Mouse (Mus musculus) forebrain, embryonic 13.5 days (tissue): ENCODE results near the gene Tdrd9. TPM values are rescaled to one million over a fixed set of nuclear protein-coding genes. Genes with fewer than 3 reads are reported as not detected.
"Not testable (repeated sequence)": the region's sequence is repeated elsewhere in the genome, so short reads cannot be mapped to it uniquely, and the experiment has no call there.

Source experiments
- ATAC-seq: fragments of 200-750 bp; cut with Nextera tagmentation; 2 replicates; pipeline ENCODE4 v1.8.0; 2017
- H3K27ac ChIP-seq: fragments of 300-500 bp; sonication (generic); 2 replicates; pipeline ENCODE4 v1.5.1; 2015; ENCODE audit warnings: inconsistent platforms, mild to moderate bottlenecking, moderate library complexity
- H3K27me3 ChIP-seq: fragments of 300-500 bp; sonication (generic); 2 replicates; pipeline ENCODE4 v1.6.1; 2015; ENCODE audit warnings: mild to moderate bottlenecking, inconsistent platforms
- H3K36me3 ChIP-seq: fragments of 300-500 bp; sonication (generic); 2 replicates; pipeline ENCODE4 v1.6.1; 2015; ENCODE audit warnings: mild to moderate bottlenecking, inconsistent platforms; ENCODE audit not compliant: poor library complexity, severe bottlenecking
- H3K4me1 ChIP-seq: fragments of 300-500 bp; sonication (generic); 2 replicates; pipeline ENCODE4 v1.6.1; 2015; ENCODE audit warnings: inconsistent platforms
- H3K4me2 ChIP-seq: fragments of 300-500 bp; sonication (generic); 2 replicates; pipeline ENCODE4 v1.6.1; 2015; ENCODE audit warnings: inconsistent platforms, mild to moderate bottlenecking, moderate library complexity
- H3K4me3 ChIP-seq: fragments of 300-500 bp; sonication (generic); 2 replicates; pipeline ENCODE4 v1.5.1; 2015; ENCODE audit warnings: mild to moderate bottlenecking, inconsistent platforms
- H3K9ac ChIP-seq: fragments of 300-500 bp; sonication (generic); 2 replicates; pipeline ENCODE4 v1.6.1; 2015; ENCODE audit warnings: mild to moderate bottlenecking, inconsistent platforms
- H3K9me3 ChIP-seq: fragments of 300-500 bp; sonication (generic); replicated peaks from 2 replicates; pipeline ENCODE4 v1.6.1; 2016; ENCODE audit warnings: inconsistent platforms
- WGBS: fragments of 180-500 bp; shearing (Covaris S2); methylation state at CpG from one replicate; pipeline ENCODE4 v1.1.7; 2015; 5-methylcytosine and 5-hydroxymethylcytosine counted together
- polyA plus RNA-seq: library from polyadenylated mRNA; unstranded; fragments of >200 nt; fragmentation: Nextera tagmentation; extraction: Ambion mirVana; gene quantifications from 2 replicates; pipeline ENCODE4 v1.2.1, GENCODE M21; 2015

Tdrd9 gene
- polyA plus RNA-seq, 1 experiment from 2014 or later, result 0.45 TPM

DNA sequence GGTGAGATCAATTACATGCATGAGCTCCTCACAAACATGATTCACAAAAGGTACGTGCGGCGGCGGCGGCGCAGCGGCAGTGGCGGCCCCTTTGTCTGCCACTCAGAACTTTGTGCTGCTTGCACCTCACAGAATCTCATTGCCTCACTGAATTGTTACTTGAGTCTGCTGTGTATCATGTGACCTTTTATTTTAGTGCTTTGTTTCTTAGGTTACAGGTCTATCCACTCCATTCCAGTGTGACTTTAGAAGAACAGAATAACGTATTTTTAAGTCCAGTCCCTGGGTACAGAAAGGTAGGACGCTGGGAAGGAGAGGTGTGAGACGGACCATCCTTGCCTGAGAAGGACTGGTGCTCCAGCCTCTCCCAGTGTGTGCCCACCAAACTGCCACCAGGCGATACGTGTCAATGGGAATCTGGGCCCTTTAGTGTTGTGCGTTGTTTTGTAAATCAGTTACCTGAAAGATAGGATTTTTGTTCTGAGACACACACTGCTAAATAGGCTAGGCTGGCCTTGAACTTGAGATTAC is 42.0 kb downstream of the Tdrd9 start:
- H3K9me3 ChIP-seq, result no peaks in the 10 kb centered on the region
- H3K27ac ChIP-seq, result peak overlapping the region; percentile 63
- H3K27me3 ChIP-seq, result no peaks in the 10 kb centered on the region
- peak overlapping the region; percentile 25 for H3K4me3 ChIP-seq
- no peaks in the 10 kb centered on the region; the same call in 1 of the 2 replicates for H3K4me1 ChIP-seq
- H3K9ac ChIP-seq, result no peak overlapping the region; the same call in 1 of the 2 replicates
- H3K36me3 ChIP-seq, result no peaks in the 10 kb centered on the region
- WGBS, result 7% methylated on average over 14 of the region's 14 CpGs
- ATAC-seq, result peak; percentile 58; the same call in 1 of the 2 replicates
- peak overlapping the region; percentile 53 for H3K4me2 ChIP-seq

DNA sequence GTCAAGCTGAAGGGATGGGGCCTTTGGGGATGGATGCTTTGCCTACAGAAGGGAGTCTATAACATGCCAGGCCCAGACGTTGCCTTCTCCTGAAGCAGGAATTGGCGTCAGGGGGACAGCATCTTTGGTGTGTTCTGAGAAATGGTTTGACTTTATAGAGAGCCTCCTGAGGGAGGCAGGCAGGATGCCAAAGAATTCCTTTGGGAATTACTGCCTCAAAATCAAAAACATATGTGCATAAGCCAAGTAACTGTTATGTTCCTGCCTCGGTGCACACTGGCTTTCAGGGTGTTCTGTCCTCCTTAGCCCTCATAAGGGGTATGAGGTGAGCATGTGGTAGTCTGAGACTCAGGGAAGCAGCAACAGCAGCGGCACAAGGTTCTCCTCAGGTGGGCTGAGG is 45.0 kb downstream of the Tdrd9 start:
- ATAC-seq, result no peak
- peaks cover 7% of the 10 kb centered on the region for H3K9me3 ChIP-seq
- H3K4me1 ChIP-seq, result no peaks in the 10 kb centered on the region; the same call in 1 of the 2 replicates
- 81% methylated on average over 4 of the region's 4 CpGs for WGBS
- H3K27me3 ChIP-seq, result no peaks in the 10 kb centered on the region
- no peak overlapping the region for H3K27ac ChIP-seq
- H3K36me3 ChIP-seq, result no peaks in the 10 kb centered on the region
- no peak overlapping the region for H3K4me2 ChIP-seq
- H3K4me3 ChIP-seq, result no peak overlapping the region
- no peak overlapping the region for H3K9ac ChIP-seq

DNA sequence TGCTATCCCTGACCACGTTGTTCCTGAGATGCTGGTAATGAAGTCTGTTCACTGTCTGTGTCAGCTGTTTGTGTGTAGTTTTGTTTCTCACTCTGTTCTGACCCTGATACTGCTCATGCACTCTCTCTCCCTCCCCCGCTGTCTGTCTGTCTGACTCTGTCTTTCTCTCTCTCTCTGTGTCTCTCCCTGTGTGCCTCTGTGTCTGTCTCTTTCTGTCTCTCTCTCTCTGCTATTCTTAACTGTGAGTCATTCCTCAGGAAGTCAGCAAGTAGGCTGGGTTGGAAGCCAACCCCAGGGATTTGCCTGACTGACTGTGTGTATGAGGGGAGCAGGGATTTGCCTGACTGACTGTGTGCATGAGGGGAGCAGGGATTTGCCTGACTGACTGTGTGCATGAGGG is 51.9 kb downstream of the Tdrd9 start:
- WGBS, result 91% methylated on average over 2 of the region's 2 CpGs
- no peak overlapping the region for H3K9ac ChIP-seq
- no peaks in the 10 kb centered on the region for H3K36me3 ChIP-seq
- no peak overlapping the region for H3K4me2 ChIP-seq
- H3K27me3 ChIP-seq, result no peaks in the 10 kb centered on the region
- H3K4me1 ChIP-seq, result no peaks in the 10 kb centered on the region
- H3K4me3 ChIP-seq, result no peak overlapping the region
- no peak for ATAC-seq
- no peak overlapping the region for H3K27ac ChIP-seq
- peaks cover 11% of the 10 kb centered on the region for H3K9me3 ChIP-seq

DNA sequence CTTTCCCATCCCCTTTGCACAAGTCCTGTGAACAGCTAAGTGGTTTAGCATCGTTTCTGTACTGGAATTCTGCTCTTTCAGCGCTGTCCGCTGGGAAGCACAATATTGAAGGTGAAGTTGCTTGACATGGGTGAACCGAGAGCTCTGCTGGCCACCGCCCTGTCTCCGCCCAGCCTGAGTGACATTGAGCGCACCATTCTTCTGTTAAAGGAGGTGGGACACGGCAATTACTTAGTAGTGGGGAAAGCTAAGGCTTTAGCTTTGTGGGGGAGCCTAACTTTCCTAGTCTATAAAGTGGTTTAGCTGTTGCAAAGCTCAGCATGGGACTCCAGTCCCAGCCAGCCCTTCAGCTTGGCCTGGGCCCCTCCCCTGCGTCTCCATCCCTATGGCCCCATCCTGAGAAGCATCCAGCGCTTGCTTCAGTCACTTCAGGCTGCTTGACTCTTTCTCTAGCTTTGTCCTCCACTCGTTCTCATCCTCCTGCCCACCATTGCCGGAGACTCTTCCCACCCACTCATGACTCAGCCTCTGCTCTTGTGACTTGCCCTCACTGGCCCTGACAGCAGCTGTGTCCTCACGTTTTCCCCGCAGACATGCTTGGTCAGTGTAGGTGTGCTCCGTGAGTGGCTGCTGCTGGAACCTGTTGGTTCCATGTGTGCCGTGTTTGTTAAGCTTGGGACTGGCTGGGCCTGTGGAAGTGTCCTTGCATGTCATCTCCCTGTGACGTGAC is 53.4 kb downstream of the Tdrd9 start:
- no peak overlapping the region for H3K27ac ChIP-seq
- no peak for ATAC-seq
- WGBS, result 79% methylated on average over 17 of the region's 17 CpGs

DNA sequence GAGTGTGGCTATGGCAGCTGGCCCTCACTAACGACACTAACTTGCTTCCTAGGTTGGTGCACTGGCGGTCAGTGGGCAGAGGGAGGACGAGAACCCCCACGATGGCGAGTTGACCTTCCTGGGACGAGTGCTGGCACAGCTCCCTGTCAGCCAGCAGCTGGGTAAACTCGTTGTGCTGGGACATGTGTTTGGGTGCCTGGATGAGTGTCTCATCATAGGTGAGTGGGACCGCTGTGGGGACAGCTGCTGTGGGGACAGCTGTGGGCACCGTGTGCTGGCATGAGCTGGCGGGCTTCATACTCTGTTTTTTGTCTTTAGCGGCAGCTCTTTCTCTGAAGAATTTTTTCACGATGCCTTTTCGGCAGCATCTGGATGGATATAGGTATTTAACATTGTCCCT is 54.1 kb downstream of the Tdrd9 start:
- H3K9ac ChIP-seq, result no peak overlapping the region
- no peak for ATAC-seq
- H3K4me2 ChIP-seq, result no peak overlapping the region
- H3K4me3 ChIP-seq, result no peak overlapping the region
- 92% methylated on average over 13 of the region's 13 CpGs for WGBS
- H3K4me1 ChIP-seq, result no peaks in the 10 kb centered on the region
- H3K9me3 ChIP-seq, result peaks cover 7% of the 10 kb centered on the region; the same call in 1 of the 2 replicates
- no peaks in the 10 kb centered on the region for H3K27me3 ChIP-seq
- H3K36me3 ChIP-seq, result no peaks in the 10 kb centered on the region
- H3K27ac ChIP-seq, result no peak overlapping the region

More for the DNA sequence above, 53.4 kb downstream of the Tdrd9 start:
- H3K4me1 ChIP-seq, result no peaks in the 10 kb centered on the region
- no peaks in the 10 kb centered on the region for H3K27me3 ChIP-seq
- H3K4me2 ChIP-seq, result no peak overlapping the region
- no peak overlapping the region for H3K9ac ChIP-seq
- no peaks in the 10 kb centered on the region for H3K36me3 ChIP-seq
- H3K4me3 ChIP-seq, result no peak overlapping the region
- peaks cover 11% of the 10 kb centered on the region for H3K9me3 ChIP-seq

DNA sequence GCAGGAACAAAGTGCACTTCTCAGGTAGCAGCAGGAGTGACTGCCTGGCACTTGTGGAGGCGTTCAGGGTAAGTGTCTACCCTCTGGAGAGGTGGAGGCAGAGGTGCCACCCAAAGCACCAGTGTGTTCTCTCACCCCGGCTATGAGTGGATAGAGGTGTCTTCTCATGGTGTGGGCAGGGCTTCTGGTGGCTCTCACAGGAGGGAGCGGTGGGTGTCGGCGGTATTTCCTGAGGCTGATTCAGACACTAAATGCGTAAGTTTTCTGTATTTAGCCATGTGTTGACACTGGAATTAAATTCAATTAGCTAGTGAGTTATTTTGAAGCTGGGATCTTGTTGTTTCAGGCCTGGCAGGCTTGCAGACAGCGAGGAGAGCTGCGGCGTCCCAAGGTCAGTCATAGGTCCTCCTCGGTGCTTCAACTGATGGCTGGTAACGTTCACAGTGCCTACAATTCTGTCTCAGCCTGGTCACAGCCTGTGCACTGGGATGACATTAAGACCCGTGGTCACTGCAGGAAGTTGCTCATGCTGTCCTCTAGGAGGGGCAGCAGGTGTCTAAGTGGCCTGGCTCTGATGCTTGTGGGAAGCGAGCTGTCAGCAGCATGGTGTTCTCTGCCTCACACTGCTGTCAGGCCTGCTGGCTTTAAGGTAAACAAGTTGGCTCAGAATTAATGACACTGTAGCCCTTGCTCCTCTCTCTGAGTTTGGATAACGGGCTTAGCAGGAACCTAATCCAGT is 54.7 kb downstream of the Tdrd9 start:
- H3K4me3 ChIP-seq, result no peak overlapping the region
- H3K4me1 ChIP-seq, result no peaks in the 10 kb centered on the region
- peaks cover 7% of the 10 kb centered on the region; the same call in 1 of the 2 replicates for H3K9me3 ChIP-seq
- no peaks in the 10 kb centered on the region for H3K27me3 ChIP-seq
- no peaks in the 10 kb centered on the region for H3K36me3 ChIP-seq
- no peak overlapping the region for H3K9ac ChIP-seq
- no peak for ATAC-seq
- 86% methylated on average over 14 of the region's 14 CpGs for WGBS
- H3K4me2 ChIP-seq, result no peak overlapping the region
- H3K27ac ChIP-seq, result no peak overlapping the region

DNA sequence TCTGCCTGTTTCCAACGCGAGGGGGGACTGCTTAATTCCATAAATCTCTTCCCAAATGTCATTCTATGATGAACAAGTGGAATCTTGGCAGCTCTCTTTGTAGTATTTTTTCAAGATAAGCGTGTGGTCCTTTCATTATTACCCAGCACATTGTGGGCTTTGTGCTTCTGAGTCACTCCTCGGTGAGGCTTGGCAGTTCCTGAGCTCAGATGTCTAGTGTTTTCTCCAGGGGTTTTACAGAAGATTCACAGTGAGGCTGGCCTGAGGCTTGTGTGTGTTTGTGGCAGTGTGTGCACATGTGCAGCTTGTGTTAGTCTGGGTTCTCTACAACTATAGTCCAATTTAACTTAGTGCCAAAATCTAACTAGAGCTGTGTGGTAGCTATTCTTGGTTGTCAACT is 56.0 kb downstream of the Tdrd9 start:
- Histone ChIP-seq H3K27ac (no peak overlapping the region), H3K36me3 (no peaks in the 10 kb centered on the region), H3K9ac (no peak overlapping the region), H3K4me2 (no peak overlapping the region), H3K4me1 (no peaks in the 10 kb centered on the region), H3K4me3 (no peak overlapping the region), H3K9me3 (no peaks in the 10 kb centered on the region), H3K27me3 (no peaks in the 10 kb centered on the region)
- 79% methylated on average over 4 of the region's 4 CpGs for whole genome bisulfite sequencing
- ATAC-seq, result no peak

DNA sequence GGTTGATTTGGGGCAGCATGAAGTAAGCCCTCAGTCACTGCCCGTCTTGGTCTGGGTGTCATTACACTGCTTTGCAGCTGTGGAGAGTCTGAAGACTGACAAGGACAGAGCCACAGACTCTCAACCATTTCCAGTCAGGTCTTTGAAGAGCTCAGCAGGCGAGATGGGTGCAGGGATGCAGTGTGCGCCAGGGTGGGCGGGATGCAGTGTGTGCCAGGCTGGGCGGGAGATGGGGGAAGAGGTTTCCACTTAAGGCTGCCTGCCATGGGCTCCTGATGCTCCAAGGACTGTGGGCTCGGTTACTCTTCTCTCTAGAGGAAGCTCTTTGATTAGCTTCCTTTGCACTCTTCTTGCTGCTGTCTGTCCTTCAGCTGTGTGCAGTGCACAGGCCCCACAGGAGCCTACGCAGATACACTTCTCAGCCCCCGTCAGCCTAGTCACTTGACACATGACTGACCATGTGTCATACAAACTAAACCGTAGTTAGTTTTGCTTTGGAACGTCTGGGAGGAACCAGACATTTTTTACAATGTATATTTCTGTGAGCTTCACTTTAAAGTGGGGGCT is 62.1 kb downstream of the Tdrd9 start:
- Histone ChIP-seq H3K4me2 (no peak overlapping the region), H3K9me3 (no peaks in the 10 kb centered on the region), H3K9ac (no peak overlapping the region), H3K36me3 (no peaks in the 10 kb centered on the region), H3K4me3 (no peak overlapping the region), H3K4me1 (no peaks in the 10 kb centered on the region), H3K27ac (no peak overlapping the region), H3K27me3 (no peaks in the 10 kb centered on the region)
- 79% methylated on average over 10 of the region's 10 CpGs for WGBS
- ATAC-seq, result no peak

DNA sequence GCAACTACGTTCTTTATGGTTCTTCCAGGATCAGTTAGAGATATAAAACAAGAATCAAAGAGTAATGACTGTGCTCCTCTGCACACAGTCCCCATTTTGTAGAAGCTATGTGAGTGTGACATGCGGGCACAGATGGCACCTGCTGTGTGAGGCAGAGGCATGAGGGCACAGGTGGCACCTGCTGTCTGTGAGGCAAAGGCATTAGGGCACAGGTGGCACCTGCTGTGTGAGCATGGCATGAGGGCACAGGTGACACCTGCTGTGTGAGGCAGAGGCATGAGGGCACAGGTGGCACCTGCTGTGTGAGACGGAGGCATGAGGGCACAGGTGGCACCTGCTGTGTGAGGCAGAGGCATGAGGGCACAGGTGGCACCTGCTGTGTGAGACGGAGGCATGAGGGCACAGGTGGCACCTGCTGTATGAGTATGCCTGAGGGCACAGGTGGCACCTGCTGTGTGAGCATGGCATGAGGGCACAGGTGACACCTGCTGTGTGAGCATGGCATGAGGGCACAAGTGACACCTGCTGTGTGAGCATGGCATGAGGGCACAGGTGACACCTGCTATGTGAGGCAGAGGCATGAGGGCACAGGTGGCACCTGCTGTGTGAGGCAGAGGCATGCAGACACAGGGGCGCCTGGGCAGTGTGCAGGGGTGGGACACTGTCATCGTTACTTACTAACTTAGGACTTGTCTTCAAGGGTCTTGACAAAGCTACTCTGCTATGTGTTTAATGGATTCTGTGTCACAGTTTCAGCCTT is 64.2 kb downstream of the Tdrd9 start:
- not testable (repeated sequence) for ATAC-seq
- WGBS, result 88% methylated on average over 6 of the region's 6 CpGs

DNA sequence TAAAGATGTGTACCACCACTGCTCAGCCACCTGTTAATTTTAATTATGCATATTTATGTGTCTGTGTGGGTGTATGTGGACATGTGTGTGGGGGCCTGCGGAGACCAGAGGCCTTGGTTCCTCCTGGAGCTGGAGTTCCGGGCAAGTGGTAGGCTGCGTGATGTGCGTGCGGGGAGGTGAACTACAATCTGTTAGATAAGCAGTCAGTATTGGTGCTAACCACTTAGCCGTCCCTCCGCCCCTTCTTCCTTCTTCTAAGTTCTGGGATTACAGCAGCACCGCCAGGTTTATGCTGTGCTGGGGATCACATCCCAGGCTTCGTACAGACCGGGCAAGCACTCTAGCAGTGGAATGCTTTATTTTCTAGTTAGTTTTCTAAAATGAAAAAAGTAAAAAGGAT is 67.1 kb downstream of the Tdrd9 start:
- Histone ChIP-seq H3K4me3 (no peak overlapping the region), H3K9me3 (no peaks in the 10 kb centered on the region), H3K36me3 (no peaks in the 10 kb centered on the region), H3K27ac (no peak overlapping the region), H3K4me2 (no peak overlapping the region), H3K4me1 (no peaks in the 10 kb centered on the region), H3K27me3 (no peaks in the 10 kb centered on the region), H3K9ac (no peak overlapping the region)
- ATAC-seq, result no peak
- WGBS, result 90% methylated on average over 10 of the region's 10 CpGs

More for the DNA sequence above, 64.2 kb downstream of the Tdrd9 start:
- not testable (repeated sequence) for H3K4me3 ChIP-seq, H3K9me3 ChIP-seq, H3K9ac ChIP-seq, H3K4me1 ChIP-seq, H3K4me2 ChIP-seq, H3K27ac ChIP-seq, H3K27me3 ChIP-seq, H3K36me3 ChIP-seq

DNA sequence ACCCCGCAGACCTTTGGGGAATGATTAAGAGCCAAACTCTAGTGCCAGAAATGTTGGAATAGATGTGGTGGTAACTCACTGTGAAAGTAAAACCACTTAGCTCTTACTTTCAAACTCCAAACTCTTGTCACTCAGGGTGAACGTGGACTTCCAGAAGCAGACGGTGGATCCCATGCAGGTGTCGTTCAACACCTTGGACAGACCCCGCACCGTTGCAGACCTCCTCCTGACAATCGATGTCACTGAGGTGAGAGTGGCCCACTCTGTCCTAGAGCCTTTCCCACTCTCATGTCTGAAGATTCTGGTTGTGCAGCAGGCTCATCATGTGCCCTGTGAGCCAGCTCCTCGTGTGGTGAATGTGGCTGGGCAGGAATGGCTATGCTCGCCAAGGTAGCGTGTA is 67.8 kb downstream of the Tdrd9 start:
- H3K27ac ChIP-seq, result no peak overlapping the region
- no peaks in the 10 kb centered on the region for H3K36me3 ChIP-seq
- H3K4me2 ChIP-seq, result no peak overlapping the region
- no peaks in the 10 kb centered on the region for H3K27me3 ChIP-seq
- no peaks in the 10 kb centered on the region for H3K4me1 ChIP-seq
- no peak overlapping the region for H3K4me3 ChIP-seq
- no peaks in the 10 kb centered on the region for H3K9me3 ChIP-seq
- no peak overlapping the region for H3K9ac ChIP-seq
- ATAC-seq, result no peak
- WGBS, result 93% methylated on average over 10 of the region's 10 CpGs
